In the genomic region with DNA sequence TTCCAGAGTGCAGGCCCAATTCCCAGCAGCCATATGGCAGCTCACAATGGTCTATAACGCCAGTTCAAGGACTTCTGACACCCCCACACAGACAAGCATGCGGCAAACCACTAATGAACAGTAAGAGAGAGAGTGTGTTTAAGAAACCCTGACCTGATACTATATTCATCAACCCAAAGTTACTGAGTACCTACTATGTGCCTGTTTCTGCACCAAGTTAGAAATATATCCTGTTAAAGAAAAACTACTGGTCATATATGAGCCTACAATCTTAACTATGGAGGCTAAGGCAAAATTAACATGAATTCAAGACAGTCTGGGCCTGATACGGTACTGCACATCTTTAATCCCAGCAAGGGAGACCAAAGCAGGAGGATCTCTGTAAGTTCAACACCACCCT, we compare ENCODE assay signal across 9 mouse cellular contexts. TPM values are rescaled to one million over a fixed set of nuclear protein-coding genes. Genes with fewer than 3 reads are reported as not detected.
DNase-seq lines count a peak whose midpoint lies in the region; ATAC-seq and TF ChIP-seq lines count a peak whose summit lies in the region.
"Had no signal": no experiment of that assay in that cellular context is flagged by ENCODE, and none has a peak within 500 bp of the region (broad histone marks: within the 10 kb centered on the region; RNA-seq: fewer than 3 reads in every experiment).

No protein-coding gene starts in this region.

- H3K9me3 ChIP-seq in kidney, postnatal 0 days (replicated peaks; ENCODE audit: low read length): no peaks in the 10 kb centered on the region
- no peaks in the 10 kb centered on the region for H3K9me3 ChIP-seq in embryonic facial prominence, embryonic 14.5 days (ENCODE audit: control insufficient read depth, low read length)
- H3K9me3 ChIP-seq in limb, embryonic 10.5 days (replicated peaks): no peaks in the 10 kb centered on the region
- no peaks in the 10 kb centered on the region for H3K9me3 ChIP-seq in neural tube, embryonic 12.5 days

- DNase-seq in kidney, postnatal 0 days (ENCODE audit: low spot score): no peak
- DNase-seq in kidney, adult 18-20 months: no peak
- DNase-seq in embryonic facial prominence, embryonic 14.5 days (ENCODE audit: low spot score): no peak
- no peak for DNase-seq in limb, embryonic 10.5 days (ENCODE audit: low spot score)
- DNase-seq in natural killer cell, adult 2 months (ENCODE audit: low spot score in 2 of 2): no peak
- DNase-seq in left cerebral cortex, adult 2 months (ENCODE audit: extremely low spot score in 1 of 2, low spot score in 2 of 2): no peak
- DNase-seq in left cerebral cortex, adult 11 months (ENCODE audit: low spot score): no peak
- DNase-seq: cerebellum, postnatal 36 days had no signal

- H3K4me2 ChIP-seq in kidney, postnatal 0 days (ENCODE audit: low read length): peak overlapping the region; percentile 65
- H3K4me2 ChIP-seq in embryonic facial prominence, embryonic 14.5 days (ENCODE audit: low read depth, low read length): peak overlapping the region; percentile 93
- H3K4me2 ChIP-seq in neural tube, embryonic 12.5 days (replicated peaks): peak overlapping the region; percentile 79

- H3K27ac ChIP-seq in kidney, postnatal 0 days: no peak overlapping the region
- no peak overlapping the region for H3K27ac ChIP-seq in embryonic facial prominence, embryonic 14.5 days (replicated peaks; ENCODE audit: low read depth, low read length)
- H3K27ac ChIP-seq in limb, embryonic 10.5 days: peak overlapping the region; percentile 91; the same call in 1 of the 2 replicates
- no peak overlapping the region for H3K27ac ChIP-seq in neural tube, embryonic 12.5 days
- no peak overlapping the region for H3K27ac ChIP-seq in left cerebral cortex, adult 2 months

- 0 out of 2 replicates have a peak overlapping the region, but pooled peaks have one; percentile 51 for H3K4me3 ChIP-seq in kidney, postnatal 0 days (replicated peaks; ENCODE audit: low read depth, low read length)
- peak overlapping the region; percentile 85 for H3K4me3 ChIP-seq in embryonic facial prominence, embryonic 14.5 days (ENCODE audit: low read depth, low read length)
- peak overlapping the region; percentile 86 for H3K4me3 ChIP-seq in limb, embryonic 10.5 days
- H3K4me3 ChIP-seq in neural tube, embryonic 12.5 days: peak overlapping the region; percentile 73
- no peak overlapping the region for H3K4me3 ChIP-seq in left cerebral cortex, adult 2 months

- no peak for TF ChIP-seq CTCF in kidney, postnatal 0 days (IDR thresholded peaks at IDR 0.05; ENCODE audit: low read depth)
- TF ChIP-seq CTCF in left cerebral cortex, adult 2 months (IDR thresholded peaks at IDR 0.05): no peak

- no peak for ATAC-seq in kidney, postnatal 0 days (replicated peaks; ENCODE audit: low FRiP score, low read depth)
- no peak for ATAC-seq in embryonic facial prominence, embryonic 14.5 days (ENCODE audit: low read depth)
- no peak for ATAC-seq in neural tube, embryonic 12.5 days (ENCODE audit: low FRiP score, low read depth)

- intact Hi-C loops in left cerebral cortex, adult 2 months (cut with DNase I): loop anchor here (10.0 kb wide), 1 partner anchor 289 kb away; no protein-coding TSS in a partner anchor

- no peak overlapping the region for H3K9ac ChIP-seq in kidney, postnatal 0 days (ENCODE audit: low read depth, low read length)
- peak overlapping the region; percentile 82 for H3K9ac ChIP-seq in embryonic facial prominence, embryonic 14.5 days (ENCODE audit: low read depth, low read length)
- peak overlapping the region; percentile 78; the same call in 1 of the 2 replicates for H3K9ac ChIP-seq in neural tube, embryonic 12.5 days

- WGBS in kidney, postnatal 0 days: 62% methylated on average over 3 of the region's 3 CpGs
- 81% methylated on average over 3 of the region's 3 CpGs for WGBS in embryonic facial prominence, embryonic 14.5 days
- WGBS in limb, embryonic 10.5 days: 84% methylated on average over 3 of the region's 3 CpGs
- WGBS in neural tube, embryonic 12.5 days: 82% methylated on average over 3 of the region's 3 CpGs

- H3K36me3 ChIP-seq in kidney, postnatal 0 days (ENCODE audit: insufficient read depth, low read length): no peaks in the 10 kb centered on the region
- H3K36me3 ChIP-seq in embryonic facial prominence, embryonic 14.5 days (ENCODE audit: control insufficient read depth, insufficient read depth, low read length): no peaks in the 10 kb centered on the region
- H3K36me3 ChIP-seq in limb, embryonic 10.5 days: peaks cover 14% of the 10 kb centered on the region
- H3K36me3 ChIP-seq in neural tube, embryonic 12.5 days: no peaks in the 10 kb centered on the region

- no peaks in the 10 kb centered on the region for H3K27me3 ChIP-seq in kidney, postnatal 0 days (ENCODE audit: insufficient read depth, low read length)
- no peaks in the 10 kb centered on the region for H3K27me3 ChIP-seq in embryonic facial prominence, embryonic 14.5 days (replicated peaks; ENCODE audit: control insufficient read depth, insufficient read depth, low read length)
- no peaks in the 10 kb centered on the region for H3K27me3 ChIP-seq in limb, embryonic 10.5 days (ENCODE audit: low read depth, poor library complexity, severe bottlenecking)
- no peaks in the 10 kb centered on the region for H3K27me3 ChIP-seq in neural tube, embryonic 12.5 days (replicated peaks)

- no peaks in the 10 kb centered on the region for H3K4me1 ChIP-seq in kidney, postnatal 0 days (replicated peaks; ENCODE audit: insufficient read depth, low read length)
- peaks cover 5% of the 10 kb centered on the region for H3K4me1 ChIP-seq in embryonic facial prominence, embryonic 14.5 days (ENCODE audit: control insufficient read depth, insufficient read depth, low read length)
- peaks cover 21% of the 10 kb centered on the region for H3K4me1 ChIP-seq in limb, embryonic 10.5 days
- peaks cover 11% of the 10 kb centered on the region; the same call in 1 of the 2 replicates for H3K4me1 ChIP-seq in neural tube, embryonic 12.5 days

RNA-seq across cellular contexts. Expression of a gene that starts 1.3 kb away (rescaled TPM):
- polyA plus RNA-seq in kidney, postnatal 0 days (2015; fragmentation: Nextera tagmentation; extraction: Ambion mirVana): 168 and 176 TPM in 2 replicates
- polyA plus RNA-seq in embryonic facial prominence, embryonic 14.5 days (2014; fragmentation: Nextera tagmentation; extraction: Ambion mirVana): 40.2 and 46.2 TPM in 2 replicates
- 27.1 and 29.1 TPM in 2 replicates for polyA plus RNA-seq in limb, embryonic 10.5 days (2016; fragmentation: Nextera tagmentation; extraction: Ambion mirVana)
- 26.3 and 30.3 TPM in 2 replicates for polyA plus RNA-seq in neural tube, embryonic 12.5 days (2016; fragmentation: Nextera tagmentation; extraction: Ambion mirVana)
- 10 to 100 TPM; 14.9 to 16.5 TPM for total RNA-seq in left cerebral cortex, adult 2 months (2021)

RNA-seq across cellular contexts. Expression of a gene that starts 17.2 kb away (rescaled TPM):
- polyA plus RNA-seq in kidney, postnatal 0 days (2015; fragmentation: Nextera tagmentation; extraction: Ambion mirVana): 0.20 and 0.22 TPM in 2 replicates
- 0.35 TPM in 1 of 2 replicates, not detected in the other for polyA plus RNA-seq in embryonic facial prominence, embryonic 14.5 days (2014; fragmentation: Nextera tagmentation; extraction: Ambion mirVana)
- polyA plus RNA-seq in limb, embryonic 10.5 days (2016; fragmentation: Nextera tagmentation; extraction: Ambion mirVana): not detected in 2 replicates
- polyA plus RNA-seq in neural tube, embryonic 12.5 days (2016; fragmentation: Nextera tagmentation; extraction: Ambion mirVana): not detected in 2 replicates
- not detected for total RNA-seq in left cerebral cortex, adult 2 months (2021)

RNA-seq across cellular contexts. Expression of a gene that starts 41.6 kb away (rescaled TPM):
- 0.41 and 0.42 TPM in 2 replicates for polyA plus RNA-seq in kidney, postnatal 0 days (2015; fragmentation: Nextera tagmentation; extraction: Ambion mirVana)
- not detected in 2 replicates for polyA plus RNA-seq in embryonic facial prominence, embryonic 14.5 days (2014; fragmentation: Nextera tagmentation; extraction: Ambion mirVana)
- not detected in 2 replicates for polyA plus RNA-seq in limb, embryonic 10.5 days (2016; fragmentation: Nextera tagmentation; extraction: Ambion mirVana)
- polyA plus RNA-seq in neural tube, embryonic 12.5 days (2016; fragmentation: Nextera tagmentation; extraction: Ambion mirVana): not detected in 2 replicates
- not detected for total RNA-seq in left cerebral cortex, adult 2 months (2021)

RNA-seq across cellular contexts. Expression of a gene that starts 52.6 kb away (rescaled TPM):
- 8.3 and 9.2 TPM in 2 replicates for polyA plus RNA-seq in kidney, postnatal 0 days (2015; fragmentation: Nextera tagmentation; extraction: Ambion mirVana)
- polyA plus RNA-seq in embryonic facial prominence, embryonic 14.5 days (2014; fragmentation: Nextera tagmentation; extraction: Ambion mirVana): 2.4 and 2.6 TPM in 2 replicates
- polyA plus RNA-seq in limb, embryonic 10.5 days (2016; fragmentation: Nextera tagmentation; extraction: Ambion mirVana): 0.76 and 1.1 TPM in 2 replicates
- polyA plus RNA-seq in neural tube, embryonic 12.5 days (2016; fragmentation: Nextera tagmentation; extraction: Ambion mirVana): 0.13 and 0.19 TPM in 2 replicates
- under 1 TPM; 0.32 to 0.58 TPM for total RNA-seq in left cerebral cortex, adult 2 months (2021)

RNA-seq across cellular contexts. Expression of a gene that starts 57.0 kb away (rescaled TPM):
- polyA plus RNA-seq in kidney, postnatal 0 days (2015; fragmentation: Nextera tagmentation; extraction: Ambion mirVana): 452 and 455 TPM in 2 replicates
- polyA plus RNA-seq in embryonic facial prominence, embryonic 14.5 days (2014; fragmentation: Nextera tagmentation; extraction: Ambion mirVana): 445 and 477 TPM in 2 replicates
- 280 and 308 TPM in 2 replicates for polyA plus RNA-seq in limb, embryonic 10.5 days (2016; fragmentation: Nextera tagmentation; extraction: Ambion mirVana)
- polyA plus RNA-seq in neural tube, embryonic 12.5 days (2016; fragmentation: Nextera tagmentation; extraction: Ambion mirVana): 312 and 336 TPM in 2 replicates
- 100 to 1,000 TPM; 185 to 191 TPM for total RNA-seq in left cerebral cortex, adult 2 months (2021)
